Mouse (Mus musculus) myocyte (in vitro differentiated cells): ENCODE results near the gene Rsf1.

Experiments
- E2F4 ChIP-seq: IDR thresholded peaks from one replicate; pipeline ENCODE4 v1.6.1; 2011; ENCODE audit warnings: mild to moderate bottlenecking, control low read depth, moderate library complexity; ENCODE audit not compliant: insufficient read depth
- MYOG ChIP-seq, 3 experiments: IDR thresholded peaks; one replicate each; pipeline ENCODE4 v1.6.1; 2011; ENCODE audit warnings: control low read depth in 2 of 3, low read depth in 2 of 3, mild to moderate bottlenecking in 2 of 3; ENCODE audit not compliant: insufficient read length in 2 of 3, control insufficient read depth in 1 of 3, insufficient read depth in 1 of 3
- POLR2A ChIP-seq: IDR thresholded peaks from one replicate; pipeline ENCODE4 v1.6.1; 2011; ENCODE audit warnings: low read depth, mild to moderate bottlenecking, control low read depth, moderate library complexity; ENCODE audit not compliant: insufficient read length
- TCF12 ChIP-seq: IDR thresholded peaks from one replicate; pipeline ENCODE4 v1.6.1; 2011; ENCODE audit warnings: mild to moderate bottlenecking, control low read depth; ENCODE audit not compliant: poor library complexity, insufficient read depth, severe bottlenecking
- USF1 ChIP-seq: IDR thresholded peaks from one replicate; pipeline ENCODE4 v1.6.1; 2011; ENCODE audit warnings: low read depth, mild to moderate bottlenecking, control low read depth, moderate library complexity

GRCm38 (mm10) chr7:97717326-97717725, 137.6 kb downstream of the Rsf1 start:
- TF ChIP-seq POLR2A = no peak
- no peak for TF ChIP-seq MYOG (IDR thresholded peaks at IDR 0.05; ENCODE audit: control insufficient read depth in 1 of 3, insufficient read depth in 1 of 3, insufficient read length in 2 of 3, low read depth in 2 of 3)
- no peak for TF ChIP-seq TCF12
- TF ChIP-seq E2F4 = no peak
- no peak for TF ChIP-seq USF1
